Mouse (Mus musculus) MEL (cell line): ENCODE results near the gene Slc39a1. TPM values are rescaled to one million over a fixed set of nuclear protein-coding genes. Genes with fewer than 3 reads are reported as not detected.
A peak's percentile ranks its signal among the peaks of the same experiment; 100 is the strongest.

Experiments used
- DNase-seq: peaks from one replicate; pipeline ENCODE4 v3.0.0; 2011; ENCODE audit warnings: low read depth, low spot score
- H3K27ac ChIP-seq: 2 replicates; pipeline ENCODE4 v1.5.1; 2012; ENCODE audit warnings: low read depth, mild to moderate bottlenecking, control low read depth, low read length, moderate library complexity; ENCODE audit not compliant: control insufficient read depth
- H3K27me3 ChIP-seq, 2 experiments: fragments of 150-350 bp in 1 of 2; sonication (generic) in 1 of 2; 2 replicates each; pipeline ENCODE4 v1.6.1; 2012; ENCODE audit warnings: low read length in 2 of 2, mild to moderate bottlenecking in 2 of 2, improper control_type of control experiment in 1 of 2, moderate library complexity in 1 of 2; ENCODE audit not compliant: insufficient read depth in 2 of 2, control insufficient read depth in 1 of 2
- H3K36me3 ChIP-seq, 2 experiments: 2 replicates each; pipeline ENCODE4 v1.6.1; 2012 to 2014; ENCODE audit warnings: low read length in 2 of 2, improper control_type of control experiment in 1 of 2, inconsistent platforms in 1 of 2, mild to moderate bottlenecking in 1 of 2; ENCODE audit not compliant: insufficient read depth in 2 of 2, control insufficient read depth in 1 of 2
- H3K4me1 ChIP-seq, 2 experiments: fragments of 150-350 bp in 1 of 2; sonication (generic) in 1 of 2; 2 replicates each; pipeline ENCODE4 v1.6.1; 2012; ENCODE audit warnings: low read length in 2 of 2, improper control_type of control experiment in 1 of 2, mild to moderate bottlenecking in 1 of 2; ENCODE audit not compliant: insufficient read depth in 2 of 2, control insufficient read depth in 1 of 2
- H3K4me3 ChIP-seq, 2 experiments: fragments of 150-350 bp in 1 of 2; sonication (generic) in 1 of 2; 2 replicates each; pipeline ENCODE4 v1.5.1; 2012; ENCODE audit warnings: low read depth in 2 of 2, low read length in 2 of 2, mild to moderate bottlenecking in 2 of 2, moderate library complexity in 2 of 2, control low read depth in 1 of 2, improper control_type of control experiment in 1 of 2; ENCODE audit not compliant: control insufficient read depth in 1 of 2, insufficient read depth in 1 of 2
- H3K79me2 ChIP-seq: 2 replicates; pipeline ENCODE4 v1.6.1; 2012; ENCODE audit warnings: mild to moderate bottlenecking, low read length, moderate library complexity; ENCODE audit not compliant: control insufficient read depth, poor library complexity, insufficient read depth
- H3K9ac ChIP-seq: 2 replicates; pipeline ENCODE4 v1.6.1; 2012; ENCODE audit warnings: low read depth, mild to moderate bottlenecking, control low read depth, low read length, moderate library complexity; ENCODE audit not compliant: control insufficient read depth, poor library complexity, severe bottlenecking
- H3K9me3 ChIP-seq: fragments of 150-350 bp; sonication (generic); replicated peaks from 2 replicates; pipeline ENCODE4 v1.6.1; 2012; ENCODE audit warnings: mild to moderate bottlenecking, low read length, improper control_type of control experiment, moderate library complexity; ENCODE audit not compliant: insufficient read depth
- BHLHE40 ChIP-seq: IDR thresholded peaks from 2 replicates; pipeline ENCODE4 v1.6.1; 2012; ENCODE audit warnings: low read depth, mild to moderate bottlenecking, inconsistent platforms, low read length, improper control_type of control experiment, borderline replicate concordance
- CHD2 ChIP-seq: IDR thresholded peaks from 2 replicates; pipeline ENCODE4 v1.6.1; 2011; ENCODE audit warnings: low read length, improper control_type of control experiment
- CTCF ChIP-seq, 3 experiments: IDR thresholded peaks in 2 of 3; conservative IDR thresholded peaks in 1 of 3; 2 replicates each; pipeline ENCODE4 v1.5.1; 2011 to 2012; ENCODE audit warnings: low read length in 3 of 3, low read depth in 2 of 3, mild to moderate bottlenecking in 2 of 3, improper control_type of control experiment in 1 of 3, inconsistent platforms in 1 of 3, mixed read lengths in 1 of 3, moderate library complexity in 1 of 3; ENCODE audit not compliant: control insufficient read depth in 1 of 3, insufficient read depth in 1 of 3, poor library complexity in 1 of 3, severe bottlenecking in 1 of 3
- EP300 ChIP-seq, 2 experiments: IDR thresholded peaks; 2 replicates each; pipeline ENCODE4 v1.6.1; 2011; ENCODE audit warnings: improper control_type of control experiment in 2 of 2, low read length in 2 of 2, low read depth in 1 of 2, mild to moderate bottlenecking in 1 of 2
- ETS1 ChIP-seq: IDR thresholded peaks from 2 replicates; pipeline ENCODE4 v1.6.1; 2012; ENCODE audit warnings: low read depth, mild to moderate bottlenecking, inconsistent platforms, low read length, improper control_type of control experiment, moderate library complexity
- GATA1 ChIP-seq: IDR thresholded peaks from 2 replicates; pipeline ENCODE4 v1.6.1; 2011; ENCODE audit warnings: low read depth, low read length, improper control_type of control experiment
- JUND ChIP-seq: IDR thresholded peaks from 2 replicates; pipeline ENCODE4 v1.6.1; 2011; ENCODE audit warnings: low read depth, mild to moderate bottlenecking, improper control_type of control experiment, low read length
- KAT2A ChIP-seq: conservative IDR thresholded peaks from 2 replicates; pipeline ENCODE4 v1.6.1; 2012; ENCODE audit warnings: low read depth, low read length, improper control_type of control experiment, inconsistent platforms
- MAFK ChIP-seq: IDR thresholded peaks from 2 replicates; pipeline ENCODE4 v1.6.1; 2011; ENCODE audit warnings: low read depth, mild to moderate bottlenecking, low read length, improper control_type of control experiment, borderline replicate concordance
- MAX ChIP-seq: IDR thresholded peaks from 2 replicates; pipeline ENCODE4 v1.6.1; 2011; ENCODE audit warnings: low read length, improper control_type of control experiment
- MAZ ChIP-seq: IDR thresholded peaks from 2 replicates; pipeline ENCODE4 v1.6.1; 2012; ENCODE audit warnings: low read depth, mild to moderate bottlenecking, inconsistent platforms, low read length, improper control_type of control experiment
- MEF2A ChIP-seq: IDR thresholded peaks from 2 replicates; pipeline ENCODE4 v1.6.1; 2014; ENCODE audit warnings: low read depth, mild to moderate bottlenecking, inconsistent platforms, low read length, improper control_type of control experiment; ENCODE audit not compliant: poor library complexity, insufficient replicate concordance, severe bottlenecking; ENCODE audit errors: extremely low read depth
- MXI1 ChIP-seq: IDR thresholded peaks from 2 replicates; pipeline ENCODE4 v1.6.1; 2011; ENCODE audit warnings: mild to moderate bottlenecking, low read depth, low read length, improper control_type of control experiment
- MYB ChIP-seq: IDR thresholded peaks from 2 replicates; pipeline ENCODE4 v1.6.1; 2011; ENCODE audit warnings: mild to moderate bottlenecking, low read depth, low read length, improper control_type of control experiment
- MYC ChIP-seq: IDR thresholded peaks from 2 replicates; pipeline ENCODE4 v1.6.1; 2011; ENCODE audit warnings: low read depth, mild to moderate bottlenecking, low read length, improper control_type of control experiment, moderate library complexity
- NRF1 ChIP-seq: IDR thresholded peaks from 2 replicates; pipeline ENCODE4 v1.6.1; 2014; ENCODE audit warnings: low read depth, mild to moderate bottlenecking, inconsistent platforms, low read length, improper control_type of control experiment, moderate library complexity; ENCODE audit not compliant: poor library complexity, insufficient read depth, severe bottlenecking
- POLR2A ChIP-seq, 2 experiments: IDR thresholded peaks; 2 replicates each; pipeline ENCODE4 v1.6.1; 2011 to 2012; ENCODE audit warnings: low read length in 2 of 2, mild to moderate bottlenecking in 2 of 2, control low read depth in 1 of 2, improper control_type of control experiment in 1 of 2, low read depth in 1 of 2, moderate library complexity in 1 of 2; ENCODE audit not compliant: control insufficient read depth in 1 of 2, insufficient read depth in 1 of 2, poor library complexity in 1 of 2
- POLR2AphosphoS2 ChIP-seq: IDR thresholded peaks from 2 replicates; pipeline ENCODE4 v1.6.1; 2011; ENCODE audit warnings: low read length, improper control_type of control experiment
- RAD21 ChIP-seq: IDR thresholded peaks from 2 replicates; pipeline ENCODE4 v1.6.1; 2011; ENCODE audit warnings: mild to moderate bottlenecking, low read depth, low read length, improper control_type of control experiment
- RCOR1 ChIP-seq: IDR thresholded peaks from 2 replicates; pipeline ENCODE4 v1.6.1; 2012; ENCODE audit warnings: low read depth, mild to moderate bottlenecking, inconsistent platforms, low read length, improper control_type of control experiment
- SIN3A ChIP-seq: IDR thresholded peaks from 2 replicates; pipeline ENCODE4 v1.6.1; 2012; ENCODE audit warnings: low read length, improper control_type of control experiment, inconsistent platforms
- TAL1 ChIP-seq: IDR thresholded peaks from 2 replicates; pipeline ENCODE4 v1.6.1; 2012; ENCODE audit warnings: mild to moderate bottlenecking, inconsistent platforms, low read length, moderate library complexity, mixed read lengths
- TBP ChIP-seq: IDR thresholded peaks from 2 replicates; pipeline ENCODE4 v1.8.0; 2011; ENCODE audit warnings: low read depth, low read length, improper control_type of control experiment
- TCF12 ChIP-seq: IDR thresholded peaks from 2 replicates; pipeline ENCODE4 v1.6.1; 2014; ENCODE audit warnings: low read depth, mild to moderate bottlenecking, inconsistent platforms, low read length, improper control_type of control experiment, moderate library complexity
- UBTF ChIP-seq: IDR thresholded peaks from 2 replicates; pipeline ENCODE4 v1.6.1; 2012; ENCODE audit warnings: low read depth, mild to moderate bottlenecking, inconsistent platforms, low read length, improper control_type of control experiment, moderate library complexity, borderline replicate concordance; ENCODE audit not compliant: insufficient read depth
- USF1 ChIP-seq: IDR thresholded peaks from 2 replicates; pipeline ENCODE4 v1.6.1; 2014; ENCODE audit warnings: low read depth, mild to moderate bottlenecking, inconsistent platforms, low read length, improper control_type of control experiment, moderate library complexity
- USF2 ChIP-seq, 2 experiments: IDR thresholded peaks; 2 replicates each; pipeline ENCODE4 v1.6.1; 2011 to 2012; ENCODE audit warnings: improper control_type of control experiment in 2 of 2, low read length in 2 of 2, borderline replicate concordance in 1 of 2, inconsistent platforms in 1 of 2, low read depth in 1 of 2, mild to moderate bottlenecking in 1 of 2; ENCODE audit not compliant: insufficient read depth in 1 of 2
- ZC3H11A ChIP-seq: IDR thresholded peaks from 2 replicates; pipeline ENCODE4 v1.6.1; 2012; ENCODE audit warnings: low read depth, mild to moderate bottlenecking, inconsistent platforms, low read length, improper control_type of control experiment
- ZKSCAN1 ChIP-seq: IDR thresholded peaks from 2 replicates; pipeline ENCODE4 v1.6.1; 2012; ENCODE audit warnings: low read depth, mild to moderate bottlenecking, inconsistent platforms, low read length, improper control_type of control experiment, moderate library complexity
- ZMIZ1 ChIP-seq: IDR thresholded peaks from 2 replicates; pipeline ENCODE4 v1.6.1; 2012; ENCODE audit warnings: low read depth, mild to moderate bottlenecking, inconsistent platforms, low read length, improper control_type of control experiment, moderate library complexity
- polyA plus RNA-seq, 2 experiments: library from polyadenylated mRNA; stranded (reverse) in 1 of 2; unstranded in 1 of 2; fragments of >175 nt in 1 of 2; fragments of >200 nt in 1 of 2; gene quantifications; 2 replicates each; pipeline versions ENCODE4 v1.2.1 to v1.2.4; 2012; ENCODE audit warnings: low replicate concordance in 2 of 2, low read depth in 1 of 2; ENCODE audit not compliant: insufficient read length in 2 of 2, insufficient read depth in 1 of 2, missing spikeins in 1 of 2
- total RNA-seq: library from RNA; depleted of rRNA; stranded (reverse); fragments of 300-350 nt; gene quantifications from 2 replicates; pipeline ENCODE4 v1.2.3, GENCODE M21; 2012

Gene Slc39a1
- total and polyA plus RNA-seq, 3 experiments: 58.5 to 80.5 (median 61.7) TPM

GRCm38 (mm10) chr3:90253653-90254418, 5.9 kb downstream of the Slc39a1 start, which contains the start of gene Crtc2 (continued):
- TF ChIP-seq MAZ: peak; percentile 100
- TF ChIP-seq BHLHE40: peak; percentile 58; the same call in 1 of the 2 replicates
- TF ChIP-seq ZC3H11A: no peak

GRCm38 (mm10) chr3:90254419-90255193, 6.6 kb downstream of the Slc39a1 start:
- H3K27ac ChIP-seq: peak overlapping the region; percentile 51
- H3K9ac ChIP-seq: peak overlapping the region; percentile 81
- H3K36me3 ChIP-seq: peaks cover 5% of the 10 kb centered on the region in 2 experiments
- DNase-seq: peak; percentile 78
- H3K27me3 ChIP-seq: no peaks in the 10 kb centered on the region
- peaks cover 3 to 5% of the 10 kb centered on the region in 2 experiments; a peak in 3 of 4 replicates for H3K4me1 ChIP-seq
- H3K4me3 ChIP-seq: peak overlapping the region; percentile 82 to 99
- peaks cover 22% of the 10 kb centered on the region for H3K79me2 ChIP-seq
- no peaks in the 10 kb centered on the region for H3K9me3 ChIP-seq
- TF ChIP-seq BHLHE40 (no peak), MYB (peak; percentile 1; the same call in 1 of the 2 replicates), SIN3A (peak; percentile 45), MAZ (peak; percentile 46; the same call in 1 of the 2 replicates), RCOR1 (peak; percentile 50; the same call in 1 of the 2 replicates), TCF12 (peak; percentile 22; the same call in 1 of the 2 replicates), ETS1 (0 out of 2 replicates have a peak, but pooled peaks have one; percentile 27), ZC3H11A (no peak), MXI1 (0 out of 2 replicates have a peak, but pooled peaks have one; percentile 13), CTCF (IDR thresholded peaks at IDR 0.05 in 2 of 3, conservative IDR thresholded peaks at IDR 0.05 in 1 of 3; ENCODE audit: control insufficient read depth in 1 of 3, insufficient read depth in 1 of 3, low read depth in 2 of 3, low read length in 3 of 3, poor library complexity in 1 of 3, severe bottlenecking in 1 of 3) (peak in 1 of 3 experiments; percentile 29; a peak in 2 of 6 replicates), EP300 (IDR thresholded peaks at IDR 0.05; ENCODE audit: low read depth in 1 of 2, low read length in 2 of 2) (no peak), ZKSCAN1 (no peak), USF1 (no peak), USF2 (IDR thresholded peaks at IDR 0.05; ENCODE audit: borderline replicate concordance in 1 of 2, insufficient read depth in 1 of 2, low read depth in 1 of 2, low read length in 2 of 2) (no peak), TBP (no peak; the same call in 1 of the 2 replicates), NRF1 (no peak), UBTF (no peak), TAL1 (no peak), MAFK (no peak), MYC (no peak), RAD21 (no peak), MAX (0 out of 2 replicates have a peak, but pooled peaks have one; percentile 36), KAT2A (0 out of 2 replicates have a peak, but pooled peaks have one; percentile 30), JUND (no peak), POLR2A (IDR thresholded peaks at IDR 0.05; ENCODE audit: control insufficient read depth in 1 of 2, insufficient read depth in 1 of 2, low read depth in 1 of 2, low read length in 2 of 2, poor library complexity in 1 of 2) (peak in 1 of 2 experiments; percentile 8; a peak in 1 of 4 replicates), CHD2 (no peak), MEF2A (no peak), GATA1 (no peak), POLR2AphosphoS2 (no peak), ZMIZ1 (peak; percentile 25; the same call in 1 of the 2 replicates)
